Mouse (Mus musculus): ENCODE results near the gene Kifc3.

- TF ChIP-seq CTCF (IDR thresholded peaks at IDR 0.05; ENCODE audit: borderline replicate concordance, insufficient read depth, low read length) (no peak), POLR2A (IDR thresholded peaks at IDR 0.05; ENCODE audit: low read depth, low read length) (no peak)
These were observed 6.9 kb downstream of the Kifc3 start for GRCm38 (mm10) chr8:95195728-95196127.
